Mouse (Mus musculus) lung, adult 2 months (tissue): ENCODE measurements around the gene Camp.

Source experiments
- CTCF ChIP-seq: fragments of 200-500 bp; IDR thresholded peaks from 2 replicates; pipeline ENCODE4 v1.5.1; 2011; ENCODE audit warnings: mild to moderate bottlenecking, low read length, control low read depth; ENCODE audit not compliant: insufficient read depth
- POLR2A ChIP-seq: fragments of 200-500 bp; IDR thresholded peaks from 2 replicates; pipeline ENCODE4 v1.6.1; 2011; ENCODE audit warnings: low read depth, mild to moderate bottlenecking, control low read depth, low read length, borderline replicate concordance; ENCODE audit errors: extremely low read depth

DNA sequence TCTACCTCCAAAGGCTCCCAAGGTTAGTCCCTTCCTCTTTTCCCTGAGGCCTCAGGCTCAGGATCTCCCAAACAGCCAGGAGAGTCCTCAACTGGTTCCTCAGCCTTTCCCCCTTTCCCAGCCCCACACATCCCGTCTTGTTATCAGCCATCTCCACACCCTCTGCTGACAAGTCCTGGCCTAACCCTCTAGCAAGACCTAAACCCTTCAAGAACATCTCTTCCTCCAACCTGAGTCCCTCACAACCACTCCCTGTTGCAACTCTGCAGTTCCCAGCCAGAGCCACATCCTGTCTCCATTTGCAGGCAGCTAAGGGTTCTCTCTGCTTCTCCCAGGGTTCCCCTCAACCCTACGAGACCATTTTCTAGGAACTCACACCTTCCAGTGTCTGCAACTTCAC, 16.8 kb upstream of the Camp start:
- TF ChIP-seq POLR2A: no peak
- no peak for TF ChIP-seq CTCF
